Mouse (Mus musculus) cerebral cortex, adult 2 months (tissue): Measurements from ENCODE around the gene Lrrc29.

Experiments used
- WGBS: fragments of 180-500 bp; shearing (Covaris S2); methylation state at CpG from one replicate; pipeline ENCODE4 v1.1.7; 2018; 5-methylcytosine and 5-hydroxymethylcytosine counted together

Gene Lrrc29

GRCm38 (mm10) chr8:105266775-105267174 is 59.3 kb downstream of the Lrrc29 start:
- 52% methylated on average over 13 of the region's 13 CpGs for whole genome bisulfite sequencing

GRCm38 (mm10) chr8:105265128-105265527 is 61.0 kb downstream of the Lrrc29 start:
- WGBS: 16% methylated on average over 10 of the region's 10 CpGs

GRCm38 (mm10) chr8:105264024-105264982 is 61.8 kb downstream of the Lrrc29 start, which contains the start of the genes Tradd and Fbxl8:
Gene Tradd, minus strand, starts transcription at chr8:105264609.
Gene Fbxl8, plus strand, starts transcription at chr8:105264648.
- WGBS: 2% methylated on average over 54 of the region's 54 CpGs

- 49% methylated on average over 16 of the region's 16 CpGs for WGBS
Observed at GRCm38 (mm10) chr8:105263244-105263912, 62.7 kb downstream of the Lrrc29 start.
